Mouse (Mus musculus) granulocyte monocyte progenitor cell, adult 5-6 weeks (primary cell): ENCODE results near the gene Foxm1. TPM values are rescaled to one million over a fixed set of nuclear protein-coding genes. Genes with fewer than 3 reads are reported as not detected.
A peak's percentile ranks its signal among the peaks of the same experiment; 100 is the strongest.

Experiments used
- ATAC-seq: replicated peaks from 2 replicates; pipeline ENCODE4 v1.8.0; 2016; ENCODE audit warnings: mild to moderate bottlenecking, moderate TSS enrichment, inconsistent platforms; ENCODE audit not compliant: poor library complexity, severe bottlenecking
- total RNA-seq, 2 experiments: library from RNA; stranded (forward) in 1 of 2; stranded (reverse) in 1 of 2; fragments of 200-712, 200-1000 nt in 1 of 2; fragments of >200 nt in 1 of 2; fragmentation: Nextera tagmentation in 1 of 2; gene quantifications; 2 replicates each; pipeline ENCODE4 v1.2.3; 2014 to 2017

The Foxm1 gene
- total RNA-seq, 2 experiments from 2014 or later = 18.2 to 53.2 TPM

DNA sequence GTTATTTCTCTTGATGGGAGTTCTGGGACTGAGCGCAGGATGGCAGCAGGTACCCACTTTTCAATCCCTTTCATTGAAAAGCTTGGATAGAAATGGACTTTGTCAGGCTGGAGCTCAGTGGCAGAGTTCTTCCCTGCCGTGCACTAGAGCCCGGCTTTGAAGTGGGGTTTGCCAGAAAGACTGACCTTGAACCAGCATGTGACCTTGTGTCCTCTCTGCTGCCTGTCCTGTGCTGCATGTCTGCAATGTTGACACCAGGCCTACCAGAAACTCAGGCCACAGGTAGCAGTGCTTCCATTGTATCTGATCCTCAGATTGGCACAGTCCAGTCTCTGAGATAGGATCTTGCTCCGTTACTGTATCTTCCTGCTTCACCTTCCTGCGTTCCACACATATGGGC lies 7.3 kb downstream of the Foxm1 start:
- no peak for ATAC-seq

DNA sequence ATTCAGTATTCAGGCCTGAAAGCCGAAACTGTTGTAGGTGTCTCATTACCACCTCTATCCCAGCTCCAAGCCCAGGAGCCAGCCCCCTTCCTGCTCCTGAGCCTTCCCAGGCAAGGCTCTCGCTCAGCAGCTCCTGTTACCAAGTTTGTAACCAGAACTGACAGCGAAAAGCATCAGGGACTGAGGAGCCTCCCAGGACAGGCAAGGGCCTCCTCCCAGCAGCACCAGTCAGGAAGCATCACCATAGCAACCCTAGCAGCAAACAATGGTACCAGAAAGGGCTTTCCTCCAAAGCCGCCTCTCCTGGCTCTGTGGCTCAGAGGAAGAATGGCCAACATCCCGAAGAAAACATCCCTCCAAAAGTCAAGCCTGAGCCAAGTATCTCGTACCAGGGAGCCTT lies 12.4 kb downstream of the Foxm1 start, which contains the start of the genes Tex52 and Gm44596:
Gene Tex52 (plus strand): TSS at position 265 of the 400 bp plus-strand sequence.
Gene Gm44596 (plus strand): TSS at position 312 of the 400 bp plus-strand sequence.
- ATAC-seq = no peak

DNA sequence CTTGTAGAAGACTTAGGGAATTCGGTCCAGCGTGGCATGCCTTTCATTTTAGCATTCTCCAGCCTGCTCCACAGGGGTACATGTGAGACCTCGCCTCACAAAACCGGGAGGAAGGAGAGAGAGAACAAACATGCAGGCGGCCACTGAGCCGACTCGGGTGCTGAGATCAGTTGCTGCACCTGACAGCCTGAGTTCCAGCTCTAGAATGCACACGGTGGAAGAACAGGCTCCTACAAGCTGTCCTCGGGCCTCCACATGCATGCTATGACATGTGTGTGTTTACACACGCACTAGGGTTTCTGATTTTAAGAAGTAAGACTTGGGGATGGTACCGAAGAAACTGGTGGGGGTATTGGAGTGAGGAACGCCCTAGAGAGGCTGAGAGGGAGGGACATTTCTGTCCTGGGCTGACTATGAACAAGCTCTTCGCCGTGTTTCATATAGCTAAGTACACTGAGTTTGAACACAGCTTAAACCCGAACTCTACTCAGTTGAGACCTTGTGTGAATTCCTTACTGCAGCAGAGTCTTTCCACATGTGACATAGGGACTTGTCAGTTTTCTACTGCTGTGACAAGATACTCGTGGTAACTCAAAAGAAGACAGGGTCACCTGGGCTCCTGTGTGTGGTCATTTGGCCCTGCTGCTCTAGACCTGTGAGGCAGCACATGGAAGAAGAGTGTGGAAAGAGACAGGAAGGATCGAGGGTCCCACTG lies 13.8 kb downstream of the Foxm1 start:
- no peak for ATAC-seq

DNA sequence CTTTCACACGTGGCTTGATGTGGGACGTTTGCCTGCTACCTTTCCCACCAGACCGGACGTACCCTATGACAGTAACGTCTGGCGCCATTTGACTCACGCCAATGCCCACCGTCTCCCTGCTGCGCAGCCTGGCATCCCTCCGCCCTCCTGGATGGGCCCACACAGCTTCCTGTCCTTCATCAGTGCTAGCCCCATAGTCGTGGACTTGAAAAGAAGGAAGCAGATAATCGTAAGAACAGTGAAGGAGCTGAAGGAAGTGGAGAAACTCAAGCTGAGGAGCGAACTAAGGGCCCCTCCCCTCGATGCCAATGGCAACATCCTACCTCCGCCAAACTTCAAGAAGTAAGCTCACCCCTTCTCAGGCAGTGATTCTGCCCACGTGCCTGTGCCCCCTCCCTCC lies 16.9 kb downstream of the Foxm1 start:
- ATAC-seq = peak; percentile 71

DNA sequence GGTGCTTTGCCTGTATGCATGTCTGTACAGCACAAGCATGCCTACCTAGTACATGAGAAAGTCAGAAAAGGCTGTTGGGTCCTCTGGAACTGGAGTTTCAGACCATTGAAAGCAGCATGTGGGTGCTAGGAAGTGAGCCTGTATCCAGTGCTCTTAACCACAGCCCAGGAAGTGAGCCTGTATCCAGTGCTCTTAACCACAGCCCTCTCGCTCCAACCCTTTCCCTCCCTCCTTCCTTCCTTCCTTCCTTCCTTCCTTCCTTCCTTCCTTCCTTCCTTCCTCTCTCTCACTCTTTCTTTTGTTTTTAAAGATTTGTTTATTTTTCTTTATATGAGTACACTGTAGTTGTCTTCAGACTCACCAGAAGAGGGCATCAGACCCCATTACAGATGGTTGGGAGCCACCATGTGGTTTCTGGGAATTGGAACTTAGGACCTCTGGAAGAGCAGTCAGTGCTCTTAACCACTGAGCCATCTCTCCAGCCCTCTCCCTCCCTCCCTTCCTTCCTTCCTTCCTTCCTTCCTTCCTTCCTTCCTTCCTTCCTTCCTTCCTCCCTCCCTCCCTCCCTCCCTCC lies 17.9 kb downstream of the Foxm1 start:
- peak; percentile 36 for ATAC-seq

DNA sequence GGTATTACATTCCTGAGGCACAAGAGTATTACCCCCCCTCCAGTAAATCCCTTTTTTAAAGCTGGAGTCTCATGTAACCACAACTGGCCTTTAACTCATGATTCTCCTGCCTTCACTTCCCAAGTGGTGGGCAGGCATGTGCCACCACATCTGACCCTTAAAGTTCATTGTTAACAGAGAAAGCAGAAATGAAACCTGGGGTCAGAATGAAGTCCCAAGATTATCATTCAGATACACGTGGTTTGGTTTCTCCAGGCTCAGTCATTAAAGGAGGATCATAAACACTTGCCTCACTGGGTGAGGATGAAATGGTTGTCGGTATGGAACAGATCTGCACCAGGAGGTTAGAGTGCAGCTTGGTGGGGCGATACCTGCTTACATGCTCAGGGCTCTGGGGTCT lies 18.5 kb downstream of the Foxm1 start:
- peak; percentile 75 for ATAC-seq

DNA sequence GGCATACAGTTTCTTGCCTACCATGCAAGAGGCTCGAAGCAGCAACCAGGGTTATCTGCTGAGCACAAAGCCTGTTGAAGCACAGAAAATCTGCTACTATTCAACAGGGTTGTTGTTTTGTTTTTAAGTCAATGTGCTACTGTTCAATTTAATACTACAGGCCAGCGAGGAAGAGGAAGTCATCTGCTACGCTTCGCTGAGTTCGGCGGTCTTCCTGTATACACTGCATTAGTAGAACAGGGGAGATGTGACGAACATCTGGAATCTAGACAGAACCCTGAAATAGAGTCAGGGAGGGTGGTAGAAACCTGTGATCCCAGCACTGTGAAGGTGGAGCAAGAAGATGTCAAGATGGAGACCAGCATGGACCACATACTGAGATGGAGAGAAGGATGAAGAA lies 21.0 kb downstream of the Foxm1 start:
- no peak for ATAC-seq

DNA sequence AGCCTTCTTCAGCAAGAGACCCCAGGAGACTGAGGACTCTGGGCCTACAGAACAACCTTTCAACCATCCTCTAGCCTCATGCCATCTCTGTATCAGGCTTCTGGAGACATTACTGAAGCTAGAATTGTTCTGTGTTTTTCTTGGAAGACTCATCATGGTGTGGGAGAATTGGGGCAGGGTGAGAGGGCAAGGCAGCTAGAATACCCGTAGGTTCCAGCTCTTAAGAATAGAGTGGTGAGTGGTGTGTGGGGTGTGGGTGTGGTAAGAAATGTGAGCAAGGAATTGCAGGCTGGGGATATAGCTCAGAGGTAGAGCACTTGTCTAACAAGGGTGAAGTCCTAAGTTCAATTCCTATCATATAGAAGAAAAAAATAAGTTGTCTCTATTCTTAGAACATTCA lies 22.3 kb downstream of the Foxm1 start:
- ATAC-seq = no peak

DNA sequence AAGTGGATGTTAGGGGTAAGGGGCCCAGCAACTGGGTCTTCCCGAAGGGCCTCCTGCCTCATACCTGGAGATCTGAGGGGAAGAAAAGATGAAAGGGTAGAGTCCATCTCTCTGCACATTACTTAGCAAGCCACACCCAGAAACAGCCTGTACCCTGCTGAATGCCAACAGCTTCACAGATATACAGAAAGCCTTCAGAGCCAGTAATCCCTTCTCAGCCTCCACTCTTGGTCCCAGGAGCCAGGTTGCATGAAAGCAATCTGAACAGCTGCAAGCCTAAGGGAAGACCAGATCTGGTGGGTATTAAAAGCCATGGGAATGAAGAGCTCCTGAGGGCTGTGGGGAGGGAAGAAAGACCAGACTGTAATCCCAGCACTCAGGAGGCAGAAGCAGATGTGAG lies 26.4 kb downstream of the Foxm1 start:
- ATAC-seq = no peak

DNA sequence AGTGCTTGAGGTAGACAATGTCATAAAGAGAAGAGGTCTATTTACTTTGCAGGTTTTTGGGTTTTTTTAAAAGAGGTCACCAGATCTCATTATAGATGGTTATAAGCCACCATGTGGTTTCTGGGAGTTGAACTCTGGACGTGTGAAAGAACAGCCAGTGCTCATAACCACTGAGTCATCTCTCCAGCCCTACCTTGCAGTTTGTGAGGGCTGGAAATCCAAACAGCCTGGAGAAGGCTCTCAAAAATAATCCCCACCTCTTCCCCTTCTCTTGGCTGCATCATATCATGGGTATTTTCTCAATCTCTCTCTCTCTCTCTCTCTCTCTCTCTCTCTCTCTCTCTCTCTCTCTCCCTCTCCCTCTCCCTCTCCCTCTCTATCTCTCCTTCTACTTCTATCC lies 27.9 kb downstream of the Foxm1 start:
- ATAC-seq = no peak

DNA sequence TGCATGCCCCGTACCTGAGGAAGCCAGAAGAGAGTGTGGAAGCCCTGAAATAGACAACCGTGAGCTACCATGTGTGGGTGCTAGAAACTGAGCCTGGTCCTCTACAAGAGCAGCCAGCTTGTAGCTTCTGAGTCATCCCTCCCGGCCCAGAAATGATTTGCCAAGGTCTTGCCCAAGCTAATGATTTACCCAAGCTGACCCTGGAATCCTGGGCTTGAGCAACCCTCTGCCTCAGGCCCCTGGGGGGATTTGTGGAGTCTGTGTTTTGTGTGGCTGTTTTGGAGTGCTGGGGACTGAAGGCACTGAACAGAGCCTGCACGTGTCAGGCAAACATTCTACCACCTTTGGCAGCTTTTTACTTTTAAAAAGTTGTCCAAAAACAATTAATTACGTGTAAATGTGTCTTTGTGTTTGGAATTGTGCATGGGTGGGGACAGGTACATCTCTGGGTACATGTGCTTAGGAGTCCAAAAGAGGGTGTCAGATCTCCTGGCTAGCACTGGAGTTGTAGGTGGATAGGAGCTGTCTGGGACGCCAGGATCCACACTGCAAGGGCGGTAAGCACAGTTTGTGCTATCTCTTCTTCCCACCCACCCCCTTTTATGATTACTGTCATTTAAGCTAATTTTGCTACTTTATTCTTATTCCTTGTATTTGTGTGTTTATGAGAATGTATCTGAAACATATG lies 35.0 kb downstream of the Foxm1 start:
- no peak for ATAC-seq

DNA sequence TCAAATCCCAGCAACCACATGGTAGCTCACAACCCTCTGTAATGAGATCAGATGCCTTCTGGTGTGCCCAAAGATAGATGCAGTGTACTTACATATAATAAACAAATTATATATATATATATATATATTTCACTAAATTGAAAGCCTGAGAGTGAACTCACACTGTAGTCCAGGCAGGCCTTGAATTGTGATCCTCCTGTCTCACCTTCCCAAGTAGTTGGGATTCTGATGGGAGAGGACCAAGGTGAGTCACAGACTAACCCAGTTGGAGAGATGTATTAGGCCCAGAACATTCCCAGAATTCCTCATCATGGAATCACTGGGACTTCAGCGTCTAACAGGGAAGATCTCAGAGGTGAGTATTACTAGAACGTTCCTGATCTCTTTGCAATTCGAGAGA lies 36.2 kb downstream of the Foxm1 start, which contains the start of gene Nrip2:
Gene Nrip2 (plus strand): TSS at position 301 of the 400 bp plus-strand sequence.
- no peak for ATAC-seq

DNA sequence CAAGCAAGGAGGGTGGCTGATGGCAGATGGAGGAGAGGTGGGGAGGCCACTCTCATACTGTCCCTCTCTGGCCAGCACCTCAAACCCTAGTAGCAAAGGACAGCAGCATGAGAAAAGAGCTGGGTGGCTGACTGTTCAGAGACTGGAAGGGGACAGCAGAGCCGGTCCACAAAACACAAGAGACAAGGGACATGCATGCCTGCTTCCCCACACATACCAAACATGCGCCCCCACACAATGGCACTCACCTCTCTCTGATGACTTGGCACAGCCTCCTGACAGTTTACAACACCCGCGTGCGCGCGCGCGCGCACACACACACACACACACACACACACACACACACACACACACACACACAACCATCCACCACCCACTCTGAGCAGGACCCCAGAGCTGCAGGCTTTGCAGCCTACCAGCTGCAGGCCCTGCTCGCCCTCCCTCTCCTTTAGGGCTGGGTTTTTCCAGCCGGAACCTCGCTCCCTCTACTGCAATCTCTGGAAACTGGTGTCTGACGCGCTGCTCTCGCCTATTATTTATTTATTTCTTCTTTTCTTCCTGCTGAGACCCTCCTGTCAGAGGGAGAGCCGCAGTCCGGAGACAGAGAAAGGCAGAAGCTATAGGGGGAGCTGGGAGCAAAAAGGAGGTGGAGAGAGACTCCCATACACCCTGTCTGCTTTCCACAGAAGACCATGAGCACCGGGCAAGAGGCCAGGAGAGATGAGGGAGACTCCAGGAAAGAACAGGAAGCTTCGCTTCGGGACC lies 36.8 kb downstream of the Foxm1 start:
- no peak for ATAC-seq

DNA sequence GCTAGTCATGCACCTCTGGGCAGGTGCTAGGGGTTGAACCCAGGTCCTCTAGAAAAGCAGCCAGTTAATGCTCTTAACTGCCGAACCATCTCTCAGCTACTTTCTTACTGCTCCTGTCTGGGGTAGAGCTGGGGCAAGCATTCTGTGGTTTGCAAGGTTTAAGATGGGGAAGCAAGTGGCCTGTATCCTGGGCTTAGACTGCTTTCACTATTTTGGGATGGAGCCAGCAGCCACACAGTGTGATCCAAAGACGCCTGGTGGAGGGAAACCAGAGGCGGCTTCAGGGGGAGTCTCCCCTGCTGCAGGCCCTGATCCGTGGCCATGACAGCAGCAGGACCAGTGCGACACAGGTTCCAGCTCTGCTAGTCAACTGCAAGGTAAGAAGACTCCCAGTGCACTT lies 41.9 kb downstream of the Foxm1 start:
- ATAC-seq = 0 out of 2 replicates have a peak, but pooled peaks have one; percentile 8

DNA sequence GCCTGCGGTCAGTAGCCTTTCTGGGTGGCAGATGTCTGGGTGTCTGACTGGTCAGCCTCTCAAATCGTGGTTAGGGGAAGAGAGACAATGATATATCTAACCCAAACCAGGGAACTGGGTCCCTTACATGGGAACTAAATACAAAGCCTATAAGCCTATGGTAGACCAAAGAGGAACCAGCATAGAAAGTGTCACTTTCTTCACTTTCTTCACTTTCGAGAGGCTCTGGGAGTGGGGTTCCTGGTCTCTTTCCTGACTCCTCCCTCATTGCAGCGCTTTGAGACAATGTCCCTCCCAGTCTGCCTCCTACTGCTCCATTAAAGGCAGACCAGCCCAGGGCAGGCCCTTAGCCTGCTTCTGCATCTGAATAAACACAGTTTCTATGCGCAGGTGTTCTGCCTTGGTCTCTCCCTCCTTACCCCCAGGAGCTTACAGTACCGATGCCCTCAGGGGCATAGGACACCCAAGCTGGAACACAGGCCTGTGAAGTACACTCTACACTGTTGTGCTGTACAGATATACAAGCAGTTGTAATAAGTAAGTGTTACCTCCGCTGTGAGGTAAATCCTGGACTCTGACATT lies 45.9 kb downstream of the Foxm1 start:
- ATAC-seq = peak; percentile 76

DNA sequence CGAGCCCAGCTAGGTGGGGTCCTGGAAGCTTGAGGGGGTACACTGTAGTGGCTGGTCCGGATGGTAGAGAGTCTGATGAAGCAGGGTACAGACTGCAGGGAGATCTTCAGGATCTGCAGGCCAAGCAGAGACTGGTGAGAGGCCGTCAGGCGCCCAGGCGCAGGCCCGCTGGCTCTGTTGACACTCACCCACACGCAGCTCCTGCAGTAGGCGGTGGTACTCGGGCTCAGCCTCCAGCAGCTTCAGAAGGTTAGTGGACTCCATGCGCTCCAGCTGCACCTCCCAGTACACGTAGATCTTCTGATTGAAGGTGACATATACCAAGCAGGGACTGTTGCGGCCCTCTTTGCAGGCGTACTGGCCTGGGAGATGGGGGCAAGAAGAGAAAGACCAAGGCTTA lies 47.5 kb downstream of the Foxm1 start:
- ATAC-seq = no peak

DNA sequence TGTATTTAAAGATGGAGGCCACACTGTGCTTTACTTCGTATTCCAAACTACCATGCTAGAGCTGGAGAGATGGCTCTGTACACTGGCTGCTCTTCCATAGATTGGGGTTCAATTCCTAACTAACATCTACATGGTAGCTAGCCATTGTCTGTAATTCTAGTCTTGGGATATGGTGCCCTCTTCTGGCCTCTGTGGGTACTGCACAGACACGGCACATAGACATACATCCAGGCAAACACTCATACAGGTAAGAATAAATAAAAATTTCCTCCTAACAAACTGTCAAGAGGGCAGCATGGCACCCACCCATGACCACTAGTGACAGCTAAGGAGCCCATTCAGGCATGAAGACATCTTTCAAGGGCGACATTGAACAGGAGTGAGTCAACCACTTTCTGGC lies 48.3 kb downstream of the Foxm1 start:
- ATAC-seq = peak; percentile 45

DNA sequence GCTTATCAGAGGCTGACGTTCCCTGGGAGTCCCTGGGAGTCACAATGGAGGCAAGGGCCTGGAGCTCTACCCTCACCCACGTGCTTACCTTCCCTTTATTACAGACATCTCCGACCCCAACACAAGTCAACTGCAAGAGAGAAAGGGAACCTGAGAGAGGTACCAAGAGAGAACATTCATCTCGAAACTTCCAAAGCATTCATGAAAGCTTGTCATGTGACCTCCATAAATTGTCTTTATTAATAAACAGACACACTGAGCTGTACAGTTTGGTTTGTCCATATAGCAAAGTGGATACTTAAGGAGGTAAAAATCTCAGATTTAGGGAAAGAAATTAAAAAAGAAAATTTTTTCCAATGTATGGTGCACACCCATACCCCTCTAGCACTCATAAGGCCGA lies 53.4 kb downstream of the Foxm1 start:
- no peak for ATAC-seq

DNA sequence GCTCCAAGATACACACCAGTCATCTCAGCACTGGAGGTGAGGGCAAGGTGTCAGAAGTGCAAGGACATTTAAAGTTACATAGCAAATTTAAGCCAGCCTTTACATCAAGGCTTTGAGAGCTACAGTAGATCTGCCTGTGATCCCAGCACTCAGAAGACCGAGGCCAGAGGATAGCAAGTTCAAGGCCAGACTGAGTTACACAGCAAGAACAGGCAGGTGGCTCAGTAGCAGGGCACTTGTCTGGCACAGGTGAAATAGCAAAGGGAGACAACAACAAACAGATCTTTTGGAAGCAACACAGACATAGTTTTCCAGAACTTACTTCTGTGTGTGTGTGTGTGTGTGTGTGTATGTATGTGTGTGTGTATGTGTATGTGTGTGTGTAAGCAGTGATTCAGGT lies 55.3 kb downstream of the Foxm1 start:
- no peak for ATAC-seq

DNA sequence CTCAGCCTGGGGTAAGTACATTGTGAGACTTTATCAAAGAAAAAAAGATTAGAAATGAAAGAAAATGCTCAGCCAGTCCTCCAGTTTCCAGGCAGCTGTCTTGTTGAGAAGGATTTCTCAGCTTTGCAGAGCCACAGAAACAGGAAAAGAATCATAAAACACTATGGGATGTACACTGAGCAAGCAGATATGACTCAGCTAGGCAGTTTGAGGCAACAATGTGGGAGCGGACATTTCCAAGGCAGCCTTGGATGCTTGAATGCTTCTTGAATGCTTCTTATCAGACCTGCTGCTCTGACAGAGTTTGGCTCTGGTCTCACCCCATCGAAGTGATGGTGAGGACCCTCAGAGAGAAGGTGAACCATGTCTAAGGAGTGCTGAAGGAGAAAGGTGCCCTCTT lies 58.3 kb downstream of the Foxm1 start:
- ATAC-seq = no peak
